In genomic region chr11:83853221-83853792, GRCm38 (mm10) we compare ENCODE assay signal across 9 mouse cellular contexts. TPM values are rescaled to one million over a fixed set of nuclear protein-coding genes. Genes with fewer than 3 reads are reported as not detected.
DNase-seq lines count a peak whose midpoint lies in the region; ATAC-seq lines count a peak whose summit lies in the region.
"Had no signal": no experiment of that assay in that cellular context is flagged by ENCODE, and none has a peak within 500 bp of the region (broad histone marks: within the 10 kb centered on the region; RNA-seq: fewer than 3 reads in every experiment).

No protein-coding gene starts in this region.

- no peaks in the 10 kb centered on the region for H3K36me3 ChIP-seq in midbrain, embryonic 10.5 days
- no peaks in the 10 kb centered on the region for H3K36me3 ChIP-seq in midbrain, embryonic 15.5 days (replicated peaks)
- no peaks in the 10 kb centered on the region for H3K36me3 ChIP-seq in embryonic facial prominence, embryonic 13.5 days

- no peak overlapping the region for H3K27ac ChIP-seq in midbrain, embryonic 10.5 days (replicated peaks)
- no peak overlapping the region for H3K27ac ChIP-seq in midbrain, embryonic 15.5 days
- H3K27ac ChIP-seq in embryonic facial prominence, embryonic 13.5 days = no peak overlapping the region

- peak overlapping the region; percentile 28 for H3K4me3 ChIP-seq in midbrain, embryonic 10.5 days
- no peak overlapping the region for H3K4me3 ChIP-seq in midbrain, embryonic 15.5 days
- H3K4me3 ChIP-seq in embryonic facial prominence, embryonic 13.5 days = peak overlapping the region; percentile 9; the same call in 1 of the 2 replicates

- under 1% methylated on average over 33 of the region's 33 CpGs for WGBS in midbrain, embryonic 10.5 days
- under 1% methylated on average over 33 of the region's 33 CpGs for WGBS in midbrain, embryonic 15.5 days
- WGBS in embryonic facial prominence, embryonic 13.5 days = under 1% methylated on average over 33 of the region's 33 CpGs

- no peaks in the 10 kb centered on the region for H3K9me3 ChIP-seq in midbrain, embryonic 10.5 days (replicated peaks)
- no peaks in the 10 kb centered on the region for H3K9me3 ChIP-seq in midbrain, embryonic 15.5 days
- H3K9me3 ChIP-seq in embryonic facial prominence, embryonic 13.5 days = no peaks in the 10 kb centered on the region

- H3K4me2 ChIP-seq in midbrain, embryonic 15.5 days = no peak overlapping the region
- no peak overlapping the region for H3K4me2 ChIP-seq in embryonic facial prominence, embryonic 13.5 days

- H3K4me1 ChIP-seq in midbrain, embryonic 10.5 days = peaks cover 41% of the 10 kb centered on the region
- H3K4me1 ChIP-seq in midbrain, embryonic 15.5 days = peaks cover 31% of the 10 kb centered on the region
- H3K4me1 ChIP-seq in embryonic facial prominence, embryonic 13.5 days = peaks cover 32% of the 10 kb centered on the region

- no peak overlapping the region for H3K9ac ChIP-seq in midbrain, embryonic 15.5 days
- no peak overlapping the region for H3K9ac ChIP-seq in embryonic facial prominence, embryonic 13.5 days

- no peak for DNase-seq in midbrain, embryonic 10.5 days (ENCODE audit: low spot score)
- DNase-seq in kidney, postnatal 10 days = peak; percentile 53
- DNase-seq in retina, embryonic 14.5 days (ENCODE audit: low spot score) = peak; percentile 28
- DNase-seq in gastrocnemius, postnatal 25 days = no peak
- DNase-seq in left cerebral cortex, adult 11 months (ENCODE audit: low spot score) = no peak
- DNase-seq: right cerebral cortex, adult 18-20 months had no signal

- ATAC-seq in midbrain, embryonic 15.5 days (replicated peaks) = no peak
- no peak for ATAC-seq in embryonic facial prominence, embryonic 13.5 days (ENCODE audit: insufficient number of reproducible peaks, insufficient read depth, low FRiP score, low TSS enrichment, low read depth)

- H3K27me3 ChIP-seq in midbrain, embryonic 10.5 days (ENCODE audit: low read depth, poor library complexity, severe bottlenecking) = peaks cover 100% of the 10 kb centered on the region
- peaks cover 80% of the 10 kb centered on the region for H3K27me3 ChIP-seq in midbrain, embryonic 15.5 days (replicated peaks)
- H3K27me3 ChIP-seq in embryonic facial prominence, embryonic 13.5 days = peaks cover 90% of the 10 kb centered on the region

RNA-seq across cellular contexts. Expression of gene Hnf1b, which starts 3.4 kb away (rescaled TPM):
- polyA plus RNA-seq in midbrain, embryonic 10.5 days (2016; fragmentation: Nextera tagmentation; extraction: Ambion mirVana) = not detected in 2 replicates
- polyA plus RNA-seq in midbrain, embryonic 15.5 days (2015; fragmentation: Nextera tagmentation; extraction: Ambion mirVana) = 0.15 TPM in 1 of 2 replicates, not detected in the other
- polyA plus RNA-seq in embryonic facial prominence, embryonic 13.5 days (2015; fragmentation: Nextera tagmentation; extraction: Ambion mirVana) = 0.12 TPM in 1 of 2 replicates, not detected in the other
- total RNA-seq in gastrocnemius, postnatal 25 days (2021) = not detected
- total RNA-seq: heart, postnatal 36 days had no signal

Comparison
In these comparisons a context has a peak if more than half of its experiments do, and no peak if none do; other contexts are left out.
1. DNase-seq: peak in kidney, postnatal 10 days (single experiment) and retina, embryonic 14.5 days (single experiment); none in midbrain, embryonic 10.5 days (single experiment), gastrocnemius, postnatal 25 days (single experiment) and left cerebral cortex, adult 11 months (single experiment).